Mouse (Mus musculus) 416B (cell line): ENCODE results near the gene Olfr395.
"Not testable (repeated sequence)": the region's sequence is repeated elsewhere in the genome, so short reads cannot be mapped to it uniquely, and the experiment has no call there.

Experiments used
- DNase-seq: peaks from one replicate; pipeline ENCODE4 v3.0.0; 2011; ENCODE audit warnings: low read depth

Olfr395 gene

DNA sequence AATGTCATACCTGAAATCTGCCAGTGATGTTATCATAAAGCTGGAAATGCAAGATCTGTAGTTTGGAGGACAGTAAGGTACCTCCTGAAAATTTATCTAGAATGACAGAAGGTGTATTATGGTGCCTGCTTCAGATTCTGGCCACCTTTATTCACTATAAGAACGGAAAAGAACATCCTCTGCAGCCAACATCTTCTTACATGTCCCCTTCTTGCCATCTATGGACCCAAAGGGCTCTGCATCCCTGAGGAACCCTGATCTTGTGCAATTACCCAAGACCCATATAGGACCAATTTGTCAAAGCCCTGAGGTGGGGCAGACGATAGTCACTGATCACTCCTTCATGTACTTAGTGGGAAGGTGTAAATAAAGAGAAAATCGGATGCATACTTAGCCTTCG lies at the start of gene Olfr395:
Gene Olfr395, minus strand, starts transcription at position 101 of the 400 bp plus-strand sequence.
- not testable (repeated sequence) for DNase-seq

DNA sequence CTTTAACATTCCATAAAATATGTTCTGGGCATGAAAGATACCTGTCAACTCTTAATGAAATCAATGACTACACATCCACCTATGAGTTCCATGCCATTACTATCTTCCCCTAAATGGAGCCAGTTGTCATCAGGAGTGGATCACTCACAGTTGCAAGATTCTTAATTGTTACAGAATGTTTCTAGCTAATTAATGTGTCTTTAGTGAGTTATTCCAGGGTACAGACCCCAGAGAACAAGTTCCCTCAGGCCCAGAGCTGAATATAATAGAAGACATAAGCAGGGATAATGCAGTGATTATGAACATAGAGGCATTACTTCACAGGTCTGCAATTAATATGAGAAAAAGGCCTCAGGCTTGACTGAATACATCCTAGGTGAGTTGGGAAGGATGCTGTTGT lies 27.3 kb upstream of the Olfr395 start, which contains the start of gene Olfr23:
Gene Olfr23, plus strand, starts transcription at position 301 of the 400 bp plus-strand sequence.
- DNase-seq: no peak

DNA sequence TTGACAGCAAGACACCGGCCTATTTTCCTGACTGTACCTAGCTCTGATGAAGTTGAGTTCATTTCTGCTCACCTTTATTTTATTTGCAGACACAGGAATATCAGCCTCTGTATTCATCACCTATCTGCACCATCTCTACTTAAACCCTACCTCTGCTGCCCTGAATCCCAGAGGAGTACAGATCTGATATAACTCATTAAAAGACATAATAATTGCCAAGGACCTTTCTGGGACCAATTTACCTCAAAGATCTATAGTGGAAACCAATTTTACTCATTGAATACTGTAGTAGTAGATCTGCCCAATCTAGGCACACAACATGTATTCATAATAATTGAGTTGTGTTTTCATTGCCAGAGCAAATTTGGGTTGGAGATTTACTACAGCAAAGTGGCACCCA lies 18.4 kb downstream of the Olfr395 start, which contains the start of gene Olfr394:
Gene Olfr394, minus strand, starts transcription at position 101 of the 400 bp plus-strand sequence.
- no peak for DNase-seq
